Mouse (Mus musculus) bone marrow, adult 2 months (tissue): ENCODE data around the gene F5. TPM values are rescaled to one million over a fixed set of nuclear protein-coding genes. Genes with fewer than 3 reads are reported as not detected.

Experiments used
- H3K27ac ChIP-seq: fragments of 200-500 bp; 2 replicates; pipeline ENCODE4 v1.5.1; 2012; ENCODE audit warnings: low read depth, mild to moderate bottlenecking, control low read depth, inconsistent platforms, low read length; ENCODE audit not compliant: control insufficient read depth, poor library complexity, insufficient read depth
- H3K4me1 ChIP-seq: fragments of 200-500 bp; 2 replicates; pipeline ENCODE4 v1.6.1; 2011; ENCODE audit warnings: low read length; ENCODE audit not compliant: control insufficient read depth, insufficient read depth
- H3K4me3 ChIP-seq: fragments of 200-500 bp; replicated peaks from 2 replicates; pipeline ENCODE3; 2011; ENCODE audit warnings: mild to moderate bottlenecking, low read depth, low read length, control low read depth; ENCODE audit not compliant: control insufficient read depth
- CTCF ChIP-seq: fragments of 200-500 bp; IDR thresholded peaks from 2 replicates; pipeline ENCODE4 v1.5.1; 2011; ENCODE audit warnings: low read length, control low read depth; ENCODE audit not compliant: control insufficient read depth, insufficient read depth
- POLR2A ChIP-seq: fragments of 200-500 bp; IDR thresholded peaks from 2 replicates; pipeline ENCODE4 v1.6.1; 2011; ENCODE audit warnings: low read depth, mild to moderate bottlenecking, control low read depth, low read length, borderline replicate concordance; ENCODE audit not compliant: control insufficient read depth
- WGBS: fragments of 180-500 bp; shearing (Covaris S2); methylation state at CpG from one replicate; pipeline ENCODE4 v1.1.7; 2018; 5-methylcytosine and 5-hydroxymethylcytosine counted together
- polyA plus RNA-seq: library from polyadenylated mRNA; stranded (reverse); fragments of >200 nt; gene quantifications from 2 replicates; pipeline ENCODE4 v1.2.4, GENCODE M21; 2011; ENCODE audit warnings: low replicate concordance; ENCODE audit not compliant: missing spikeins, insufficient read depth, insufficient read length

Gene F5
- polyA plus RNA-seq, 1 experiment = 21.8 TPM

GRCm38 (mm10) chr1:164173145-164173544, 21.5 kb downstream of the F5 start:
- 35% methylated on average over 4 of the region's 4 CpGs for WGBS
- H3K4me1 ChIP-seq = peaks cover 1% of the 10 kb centered on the region; the same call in 1 of the 2 replicates
- TF ChIP-seq POLR2A = no peak
- TF ChIP-seq CTCF = no peak
- no peak overlapping the region; the same call in 1 of the 2 replicates for H3K27ac ChIP-seq
- H3K4me3 ChIP-seq = no peak overlapping the region

GRCm38 (mm10) chr1:164176856-164177255, 25.2 kb downstream of the F5 start:
- H3K4me3 ChIP-seq = no peak overlapping the region
- TF ChIP-seq CTCF (no peak), POLR2A (no peak)
- H3K27ac ChIP-seq = no peak overlapping the region
- H3K4me1 ChIP-seq = no peaks in the 10 kb centered on the region; the same call in 1 of the 2 replicates

GRCm38 (mm10) chr1:164178429-164178828, 26.8 kb downstream of the F5 start:
- H3K27ac ChIP-seq = no peak overlapping the region
- TF ChIP-seq POLR2A (no peak), CTCF (no peak)
- H3K4me3 ChIP-seq = no peak overlapping the region
- H3K4me1 ChIP-seq = no peaks in the 10 kb centered on the region; the same call in 1 of the 2 replicates
- 85% methylated on average over 6 of the region's 6 CpGs for WGBS

GRCm38 (mm10) chr1:164184142-164184870, 32.7 kb downstream of the F5 start:
- Histone ChIP-seq H3K4me1 (no peaks in the 10 kb centered on the region), H3K4me3 (peak overlapping the region; percentile 35), H3K27ac (no peak overlapping the region)
- peak; percentile 40 for TF ChIP-seq CTCF
- no peak for TF ChIP-seq POLR2A
- WGBS = 34% methylated on average over 16 of the region's 16 CpGs

GRCm38 (mm10) chr1:164184871-164185223, 33.2 kb downstream of the F5 start:
- TF ChIP-seq CTCF (no peak), POLR2A (no peak)
- Histone ChIP-seq H3K4me1 (no peaks in the 10 kb centered on the region), H3K27ac (no peak overlapping the region), H3K4me3 (no peak overlapping the region)
- WGBS = 48% methylated on average over 8 of the region's 8 CpGs

- 82% methylated on average over 4 of the region's 4 CpGs for WGBS
- no peaks in the 10 kb centered on the region for H3K4me1 ChIP-seq
- H3K27ac ChIP-seq = no peak overlapping the region
- TF ChIP-seq POLR2A (no peak), CTCF (no peak)
- no peak overlapping the region for H3K4me3 ChIP-seq
These were observed 33.7 kb downstream of the F5 start for GRCm38 (mm10) chr1:164185316-164185715.

- Histone ChIP-seq H3K4me1 (no peaks in the 10 kb centered on the region), H3K4me3 (no peak overlapping the region), H3K27ac (no peak overlapping the region)
- no peak for TF ChIP-seq CTCF
- no peak for TF ChIP-seq POLR2A
- WGBS = 81% methylated on average over 1 of the region's 1 CpGs
These were observed 35.4 kb downstream of the F5 start for GRCm38 (mm10) chr1:164187002-164187560.

- Histone ChIP-seq H3K27ac (no peak overlapping the region), H3K4me1 (no peaks in the 10 kb centered on the region), H3K4me3 (no peak overlapping the region)
- no peak for TF ChIP-seq CTCF
- TF ChIP-seq POLR2A = no peak
- WGBS = 83% methylated on average over 4 of the region's 4 CpGs
These were observed 47.9 kb downstream of the F5 start for GRCm38 (mm10) chr1:164199551-164199950.

GRCm38 (mm10) chr1:164208437-164208836, 56.8 kb downstream of the F5 start:
- 86% methylated on average over 2 of the region's 2 CpGs for WGBS

More at GRCm38 (mm10) chr1:164208437-164208836, 56.8 kb downstream of the F5 start:
- H3K27ac ChIP-seq = no peak overlapping the region
- no peak overlapping the region for H3K4me3 ChIP-seq
- no peaks in the 10 kb centered on the region for H3K4me1 ChIP-seq
- TF ChIP-seq CTCF = no peak
- TF ChIP-seq POLR2A = no peak
